Mouse (Mus musculus) C2C12 (cell line): ENCODE measurements around the gene Olfr1357. TPM values are rescaled to one million over a fixed set of nuclear protein-coding genes. Genes with fewer than 3 reads are reported as not detected.

ENCODE experiments used
- H3K27me3 ChIP-seq: one replicate; pipeline ENCODE4 v1.6.1; 2011; ENCODE audit not compliant: control insufficient read depth, insufficient read depth, insufficient read length
- H3K36me3 ChIP-seq: one replicate; pipeline ENCODE4 v1.6.1; 2011; ENCODE audit not compliant: control insufficient read depth, insufficient read depth
- H3K4me3 ChIP-seq: one replicate; pipeline ENCODE4 v1.5.1; 2011; ENCODE audit warnings: mild to moderate bottlenecking, control low read depth; ENCODE audit not compliant: poor library complexity, insufficient read depth, severe bottlenecking
- H3K79me2 ChIP-seq: one replicate; pipeline ENCODE4 v1.6.1; 2011; ENCODE audit not compliant: control insufficient read depth, insufficient read depth
- H3K79me3 ChIP-seq: one replicate; pipeline ENCODE4 v1.6.1; 2011; ENCODE audit warnings: low read depth, control low read depth
- H3ac ChIP-seq: one replicate; pipeline ENCODE3; 2011; ENCODE audit warnings: low read depth; ENCODE audit not compliant: control insufficient read depth, insufficient read length
- CEBPB ChIP-seq: IDR thresholded peaks from one replicate; pipeline ENCODE4 v1.6.1; 2011; ENCODE audit warnings: low read depth, mild to moderate bottlenecking, control low read depth, moderate library complexity
- CTCF ChIP-seq: IDR thresholded peaks from one replicate; pipeline ENCODE4 v1.5.1; 2011; ENCODE audit not compliant: control insufficient read depth, insufficient read depth, insufficient read length
- FOSL1 ChIP-seq: IDR thresholded peaks from one replicate; pipeline ENCODE4 v1.8.0; 2011; ENCODE audit warnings: mild to moderate bottlenecking, low read length; ENCODE audit not compliant: poor library complexity, insufficient read depth, severe bottlenecking
- MAX ChIP-seq: IDR thresholded peaks from one replicate; pipeline ENCODE4 v1.6.1; 2011; ENCODE audit warnings: mild to moderate bottlenecking, control low read depth
- MYOD1 ChIP-seq: IDR thresholded peaks from one replicate; pipeline ENCODE4 v1.6.1; 2011; ENCODE audit warnings: low read depth; ENCODE audit not compliant: control insufficient read depth, insufficient read length
- MYOG ChIP-seq: IDR thresholded peaks from one replicate; pipeline ENCODE4 v1.6.1; 2011; ENCODE audit not compliant: control insufficient read depth, insufficient read length; ENCODE audit errors: extremely low read depth
- USF1 ChIP-seq: IDR thresholded peaks from one replicate; pipeline ENCODE4 v1.6.1; 2011; ENCODE audit warnings: low read depth, mild to moderate bottlenecking, control low read depth, moderate library complexity
- polyA plus RNA-seq: library from polyadenylated mRNA; unstranded; fragments of >200 nt; fragmentation: generic; extraction: Trizol; gene quantifications from one replicate; pipeline ENCODE4 v1.2.1, GENCODE M21; 2012; ENCODE audit warnings: missing spikeins

The Olfr1357 gene
- polyA plus RNA-seq, 1 experiment, result not detected

DNA sequence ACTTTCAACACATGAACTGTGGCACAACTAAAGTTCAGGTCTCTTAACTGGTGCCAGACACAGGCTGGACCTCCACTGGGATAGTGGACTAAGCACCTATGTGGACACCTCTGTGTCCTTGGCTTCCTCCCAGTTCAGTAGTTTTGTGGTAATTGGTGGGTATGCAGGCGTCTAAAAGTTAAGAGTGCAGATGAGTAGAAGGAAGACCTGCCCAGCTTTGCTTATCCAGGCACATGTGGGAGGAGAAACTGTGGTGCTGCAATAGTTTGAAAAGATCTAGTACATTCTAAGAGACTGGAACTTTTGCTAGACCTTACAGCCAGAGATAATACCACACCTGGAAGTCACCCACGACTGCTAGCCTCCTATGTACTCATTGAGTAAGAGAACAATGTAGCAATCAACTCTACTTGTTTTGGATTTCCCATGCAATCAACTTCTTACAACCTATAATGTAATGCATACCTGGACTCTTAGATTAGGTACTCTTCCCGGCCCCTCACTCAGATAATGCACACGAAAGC lies 25.0 kb downstream of the Olfr1357 start:
- Histone ChIP-seq H3K79me3 (peaks cover 17% of the 10 kb centered on the region), H3K4me3 (no peak overlapping the region), H3K27me3 (no peaks in the 10 kb centered on the region), H3K79me2 (peaks cover 33% of the 10 kb centered on the region), H3K36me3 (peaks cover 18% of the 10 kb centered on the region), H3ac (no peak overlapping the region)
- no peak for TF ChIP-seq USF1
- TF ChIP-seq MYOG, result no peak
- TF ChIP-seq CTCF, result no peak
- no peak for TF ChIP-seq FOSL1
- no peak for TF ChIP-seq MAX
- TF ChIP-seq CEBPB, result no peak
- TF ChIP-seq MYOD1, result no peak

DNA sequence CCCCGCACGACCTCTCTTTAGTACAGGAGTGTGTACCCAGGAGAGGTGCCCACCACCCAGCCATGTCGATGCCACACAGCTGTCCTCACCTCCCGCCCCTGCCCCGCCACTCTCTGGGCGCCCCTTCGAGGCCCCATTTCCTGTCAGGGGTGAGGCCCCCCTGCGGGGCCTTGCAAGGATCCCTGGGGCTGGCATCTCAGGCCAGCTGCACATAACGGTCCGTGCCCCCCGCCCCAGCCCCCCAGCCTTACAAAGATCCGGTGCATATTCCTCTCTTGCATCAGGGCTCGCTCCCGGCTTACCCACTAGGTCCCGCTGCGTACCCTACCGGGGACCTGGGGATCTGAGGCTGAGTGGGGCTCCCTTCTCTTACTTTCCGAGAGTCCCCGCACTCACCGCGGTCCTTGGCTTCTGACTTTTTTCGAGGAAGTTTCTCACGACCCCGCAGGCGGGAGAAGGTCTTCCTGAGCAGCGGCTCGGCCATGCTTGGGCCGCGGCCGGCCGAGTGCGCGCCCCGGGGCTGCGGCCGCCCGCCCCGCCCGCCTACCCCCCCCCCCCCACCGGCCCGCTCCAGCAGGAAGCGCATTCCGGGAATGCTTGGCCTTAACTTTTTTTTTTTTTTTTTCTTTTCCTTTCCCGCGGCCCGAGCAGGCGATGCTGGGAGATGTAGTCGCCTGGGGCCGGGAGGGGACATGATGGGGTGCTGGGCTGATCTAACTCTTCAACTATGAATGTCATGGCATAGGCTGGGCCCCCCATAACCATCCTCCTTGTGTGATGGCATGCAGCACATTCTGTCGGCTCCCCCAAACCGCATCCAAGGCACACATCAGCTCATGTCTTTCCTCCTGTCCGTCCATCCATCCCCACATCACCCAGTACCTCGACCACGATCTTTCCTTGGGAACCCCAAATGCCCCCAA lies 26.2 kb downstream of the Olfr1357 start, which contains the start of gene Syde1:
Syde1 (minus strand) TSS at position 559 of the 923 bp plus-strand sequence.
- H3K79me3 ChIP-seq, result peaks cover 17% of the 10 kb centered on the region
- peaks cover 33% of the 10 kb centered on the region for H3K79me2 ChIP-seq
- no peak for TF ChIP-seq CTCF
- no peak for TF ChIP-seq CEBPB
- TF ChIP-seq MAX, result no peak
- TF ChIP-seq MYOD1, result no peak
- no peak for TF ChIP-seq MYOG
- TF ChIP-seq FOSL1, result no peak
- no peak for TF ChIP-seq USF1
- H3ac ChIP-seq, result peak within 1 kb of the TSS; percentile 97
- H3K36me3 ChIP-seq, result peaks cover 30% of the 10 kb centered on the region
- peak within 1 kb of the TSS; percentile 85 for H3K4me3 ChIP-seq
- no peaks in the 10 kb centered on the region for H3K27me3 ChIP-seq

DNA sequence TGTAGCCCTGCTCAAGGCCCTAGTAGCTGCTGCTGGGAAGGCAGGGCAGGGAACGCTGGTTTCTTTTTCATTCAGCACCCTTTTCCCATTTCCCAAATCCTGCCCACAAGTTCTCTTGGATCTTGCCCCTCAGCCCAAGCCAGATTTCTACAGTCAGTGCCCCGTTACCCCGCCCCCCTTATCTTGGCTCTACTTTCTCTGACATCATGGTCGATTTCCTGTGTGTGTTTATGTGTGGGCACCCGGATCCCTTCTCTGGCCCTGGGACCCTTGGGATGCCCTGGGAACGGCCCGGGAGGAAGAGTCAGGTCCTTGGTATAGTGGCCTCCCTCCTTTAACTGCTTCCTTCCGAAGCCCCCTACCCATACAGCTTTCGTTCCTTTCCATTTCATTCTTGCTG lies 27.1 kb downstream of the Olfr1357 start:
- peak overlapping the region; percentile 85 for H3K4me3 ChIP-seq
- H3K79me2 ChIP-seq, result peaks cover 33% of the 10 kb centered on the region
- H3K27me3 ChIP-seq, result no peaks in the 10 kb centered on the region
- H3K79me3 ChIP-seq, result peaks cover 17% of the 10 kb centered on the region
- peaks cover 40% of the 10 kb centered on the region for H3K36me3 ChIP-seq
- TF ChIP-seq MAX (no peak), USF1 (no peak), MYOG (no peak), CTCF (no peak), MYOD1 (no peak), CEBPB (no peak), FOSL1 (no peak)
- peak overlapping the region; percentile 97 for H3ac ChIP-seq

DNA sequence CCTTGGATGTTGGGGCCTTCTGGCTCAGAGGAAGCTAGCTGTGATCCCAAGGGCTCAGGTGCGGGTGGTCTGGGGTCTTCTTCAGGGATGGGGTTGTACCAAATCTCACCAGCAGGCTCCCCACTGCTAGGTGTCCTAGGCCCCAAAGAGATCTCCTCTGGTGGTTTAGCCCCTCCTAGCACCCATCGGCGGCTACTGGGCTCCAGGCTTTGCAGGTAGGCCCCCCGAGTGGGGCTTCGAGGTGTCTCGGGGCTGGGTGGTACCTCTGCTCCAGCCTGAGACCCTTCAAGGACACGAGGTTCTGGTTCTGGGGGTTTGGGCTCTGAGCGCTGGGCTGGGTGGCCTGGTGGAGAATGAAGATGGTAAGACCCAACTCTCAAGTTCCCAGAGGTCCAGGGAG lies 28.0 kb downstream of the Olfr1357 start:
- no peak for TF ChIP-seq CTCF
- peaks cover 33% of the 10 kb centered on the region for H3K79me2 ChIP-seq
- H3ac ChIP-seq, result no peak overlapping the region
- H3K36me3 ChIP-seq, result peaks cover 48% of the 10 kb centered on the region
- peaks cover 17% of the 10 kb centered on the region for H3K79me3 ChIP-seq
- H3K27me3 ChIP-seq, result no peaks in the 10 kb centered on the region
- H3K4me3 ChIP-seq, result no peak overlapping the region

DNA sequence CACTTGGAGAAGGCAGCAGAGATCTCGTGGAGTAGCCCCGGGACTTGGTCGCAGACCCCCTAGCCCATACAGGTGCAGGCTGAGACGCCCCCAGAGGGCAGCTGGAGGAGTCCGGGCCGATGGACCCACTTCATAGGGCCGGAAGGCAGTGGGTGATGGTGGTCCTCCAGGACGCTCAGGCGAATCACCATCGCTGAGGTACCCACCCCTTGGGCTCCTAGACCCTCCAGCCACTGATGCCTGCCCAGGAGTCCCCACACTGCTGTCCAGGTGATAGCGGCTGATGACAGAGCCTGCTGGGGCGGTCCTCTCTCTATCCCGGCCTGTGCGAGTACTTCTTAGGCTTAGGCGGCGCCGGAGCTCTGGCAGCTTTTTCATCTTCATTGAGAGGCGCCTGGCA lies 28.6 kb downstream of the Olfr1357 start:
- Histone ChIP-seq H3K79me3 (peaks cover 17% of the 10 kb centered on the region), H3ac (no peak overlapping the region), H3K4me3 (no peak overlapping the region), H3K79me2 (peaks cover 33% of the 10 kb centered on the region), H3K36me3 (peaks cover 54% of the 10 kb centered on the region), H3K27me3 (no peaks in the 10 kb centered on the region)
- TF ChIP-seq CEBPB (no peak), FOSL1 (no peak), CTCF (no peak), MYOG (no peak), MYOD1 (no peak), USF1 (no peak), MAX (no peak)

DNA sequence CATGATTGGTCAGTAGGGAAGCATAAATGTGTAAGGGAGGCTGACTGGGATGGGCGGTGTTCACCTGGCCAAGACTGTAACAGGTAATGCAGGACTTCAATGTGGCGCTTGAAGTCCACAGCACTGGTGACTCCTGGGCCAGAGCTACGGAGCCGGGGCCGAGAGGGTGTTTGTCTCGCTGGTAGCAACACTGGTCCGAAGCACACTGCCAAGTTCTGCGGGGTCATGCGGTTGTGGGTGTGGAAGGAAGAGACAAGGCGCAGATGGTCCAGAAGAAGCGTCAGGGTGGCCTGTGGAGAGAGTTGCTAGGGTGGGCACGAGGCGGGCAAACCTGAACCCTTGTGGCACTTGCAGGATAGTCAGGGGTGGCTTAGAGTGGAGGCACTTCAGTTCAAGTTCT lies 31.8 kb downstream of the Olfr1357 start:
- no peak for TF ChIP-seq CEBPB
- no peak for TF ChIP-seq MAX
- no peak for TF ChIP-seq MYOG
- TF ChIP-seq FOSL1, result no peak
- TF ChIP-seq CTCF, result no peak
- no peak for TF ChIP-seq USF1
- TF ChIP-seq MYOD1, result no peak
- H3ac ChIP-seq, result no peak overlapping the region
- peaks cover 26% of the 10 kb centered on the region for H3K79me2 ChIP-seq
- no peak overlapping the region for H3K4me3 ChIP-seq
- no peaks in the 10 kb centered on the region for H3K27me3 ChIP-seq
- H3K79me3 ChIP-seq, result peaks cover 10% of the 10 kb centered on the region
- peaks cover 66% of the 10 kb centered on the region for H3K36me3 ChIP-seq
